Mouse (Mus musculus) thymus, postnatal 36 days (tissue): Measurements from ENCODE around the gene Gm3636.
"Not testable (repeated sequence)": the region's sequence is repeated elsewhere in the genome, so short reads cannot be mapped to it uniquely, and the experiment has no call there.

Experiments
- DNase-seq, 2 experiments: peaks; one replicate each; pipeline ENCODE4 v3.0.0; 2022; ENCODE audit warnings: mixed read lengths in 2 of 2

The Gm3636 gene

GRCm38 (mm10) chr14:6742232-6742631, at the start of gene Gm3636:
Gm3636 (minus strand) TSS chr14:6742332.
- DNase-seq, result not testable (repeated sequence)

- DNase-seq, result not testable (repeated sequence)
Observed at GRCm38 (mm10) chr14:6774311-6774710, 32.2 kb upstream of the Gm3636 start, which contains the start of gene Gm8362. Gm8362 (minus strand) TSS chr14:6774411.

GRCm38 (mm10) chr14:6757231-6757536, 15.1 kb upstream of the Gm3636 start:
- DNase-seq, result peak; percentile 20 to 38

GRCm38 (mm10) chr14:6756384-6757230, 14.5 kb upstream of the Gm3636 start:
- peak; percentile 5 to 37 for DNase-seq

GRCm38 (mm10) chr14:6720151-6720550, 22.0 kb downstream of the Gm3636 start, which contains the start of gene Gm8050:
Gm8050 (minus strand) TSS chr14:6720251.
- DNase-seq, result not testable (repeated sequence)
